ENCODE assay signal across 17 mouse cellular contexts in genomic region chr4:81085188-81085587, GRCm38 (mm10).
"Had no signal": no experiment of that assay in that cellular context is flagged by ENCODE, and none has a peak within 500 bp of the region (broad histone marks: within the 10 kb centered on the region; RNA-seq: fewer than 3 reads in every experiment).

No protein-coding gene starts in this region.

- H3K4me3 ChIP-seq: layer of hippocampus, adult 2 months; limb, embryonic 15.5 days; liver, embryonic 12.5 days; megakaryocyte, embryonic 14.5 days; midbrain, embryonic 12.5 days; neural tube, embryonic 13.5 days; stomach, embryonic 15.5 days had no signal

- H3K9ac ChIP-seq: limb, embryonic 15.5 days; liver, embryonic 12.5 days; lung, embryonic 14.5 days; midbrain, embryonic 12.5 days; neural tube, embryonic 13.5 days; stomach, embryonic 15.5 days had no signal

- H3K4me1 ChIP-seq: limb, embryonic 15.5 days; liver, embryonic 12.5 days; megakaryocyte, embryonic 14.5 days; midbrain, embryonic 12.5 days; neural tube, embryonic 13.5 days; stomach, embryonic 15.5 days had no signal

- ATAC-seq: liver, embryonic 12.5 days; midbrain, embryonic 16.5 days had no signal

- H3K27me3 ChIP-seq: limb, embryonic 15.5 days; liver, embryonic 12.5 days; megakaryocyte, embryonic 14.5 days; midbrain, embryonic 12.5 days; neural tube, embryonic 13.5 days; stomach, embryonic 15.5 days had no signal

- DNase-seq: kidney, adult 2 months; kidney, postnatal 10 days; kidney, postnatal 4 days; lung, embryonic 14.5 days; lung, postnatal 14 days; retina, postnatal 1 day; thymus, adult 2 months; thymus, postnatal 36 days had no signal

- H3K9me3 ChIP-seq: limb, embryonic 15.5 days; liver, embryonic 12.5 days; midbrain, embryonic 12.5 days; neural tube, embryonic 13.5 days; stomach, embryonic 15.5 days had no signal

- H3K4me2 ChIP-seq: limb, embryonic 15.5 days; liver, embryonic 12.5 days; lung, embryonic 14.5 days; midbrain, embryonic 12.5 days; neural tube, embryonic 13.5 days; stomach, embryonic 15.5 days had no signal

- H3K36me3 ChIP-seq: limb, embryonic 15.5 days; liver, embryonic 12.5 days; midbrain, embryonic 12.5 days; neural tube, embryonic 13.5 days; stomach, embryonic 15.5 days had no signal

- H3K27ac ChIP-seq: layer of hippocampus, adult 2 months; limb, embryonic 15.5 days; liver, embryonic 12.5 days; macrophage; midbrain, embryonic 12.5 days; neural tube, embryonic 13.5 days; stomach, embryonic 15.5 days had no signal
